Mouse (Mus musculus) forebrain, embryonic 13.5 days (tissue): ENCODE measurements at regions not wholly inside any gene's neighbourhood (a gene's known extent, or its start where the extent isn't known, plus 50 kb on each side); places are given as distances from the start of the nearest gene placed in this dataset.

Experiments used
- ATAC-seq: fragments of 200-750 bp; cut with Nextera tagmentation; 2 replicates; pipeline ENCODE4 v1.8.0; 2017
- H3K27ac ChIP-seq: fragments of 300-500 bp; sonication (generic); 2 replicates; pipeline ENCODE4 v1.5.1; 2015; ENCODE audit warnings: inconsistent platforms, mild to moderate bottlenecking, moderate library complexity
- H3K27me3 ChIP-seq: fragments of 300-500 bp; sonication (generic); 2 replicates; pipeline ENCODE4 v1.6.1; 2015; ENCODE audit warnings: mild to moderate bottlenecking, inconsistent platforms
- H3K36me3 ChIP-seq: fragments of 300-500 bp; sonication (generic); 2 replicates; pipeline ENCODE4 v1.6.1; 2015; ENCODE audit warnings: mild to moderate bottlenecking, inconsistent platforms; ENCODE audit not compliant: poor library complexity, severe bottlenecking
- H3K4me1 ChIP-seq: fragments of 300-500 bp; sonication (generic); 2 replicates; pipeline ENCODE4 v1.6.1; 2015; ENCODE audit warnings: inconsistent platforms
- H3K4me2 ChIP-seq: fragments of 300-500 bp; sonication (generic); 2 replicates; pipeline ENCODE4 v1.6.1; 2015; ENCODE audit warnings: inconsistent platforms, mild to moderate bottlenecking, moderate library complexity
- H3K4me3 ChIP-seq: fragments of 300-500 bp; sonication (generic); 2 replicates; pipeline ENCODE4 v1.5.1; 2015; ENCODE audit warnings: mild to moderate bottlenecking, inconsistent platforms
- H3K9ac ChIP-seq: fragments of 300-500 bp; sonication (generic); 2 replicates; pipeline ENCODE4 v1.6.1; 2015; ENCODE audit warnings: mild to moderate bottlenecking, inconsistent platforms
- H3K9me3 ChIP-seq: fragments of 300-500 bp; sonication (generic); replicated peaks from 2 replicates; pipeline ENCODE4 v1.6.1; 2016; ENCODE audit warnings: inconsistent platforms
- WGBS: fragments of 180-500 bp; shearing (Covaris S2); methylation state at CpG from one replicate; pipeline ENCODE4 v1.1.7; 2015; 5-methylcytosine and 5-hydroxymethylcytosine counted together

GRCm38 (mm10) chr9:31684812-31685188 is 220.5 kb upstream of the Tmem45b start:
- WGBS = 46% methylated on average over 8 of the region's 8 CpGs
- peaks cover 4% of the 10 kb centered on the region; the same call in 1 of the 2 replicates for H3K27me3 ChIP-seq
- peak; percentile 36; the same call in 1 of the 2 replicates for ATAC-seq
- H3K4me3 ChIP-seq = no peak overlapping the region
- peak overlapping the region; percentile 27 for H3K4me2 ChIP-seq
- no peak overlapping the region for H3K9ac ChIP-seq
- H3K4me1 ChIP-seq = peaks cover 34% of the 10 kb centered on the region
- no peak overlapping the region for H3K27ac ChIP-seq
- H3K36me3 ChIP-seq = no peaks in the 10 kb centered on the region
- H3K9me3 ChIP-seq = no peaks in the 10 kb centered on the region

- WGBS = 31% methylated on average over 15 of the region's 18 CpGs
- H3K27me3 ChIP-seq = peaks cover 4% of the 10 kb centered on the region; the same call in 1 of the 2 replicates
- H3K9me3 ChIP-seq = no peaks in the 10 kb centered on the region
- peaks cover 34% of the 10 kb centered on the region for H3K4me1 ChIP-seq
- no peaks in the 10 kb centered on the region for H3K36me3 ChIP-seq
- no peak overlapping the region for H3K9ac ChIP-seq
- H3K4me2 ChIP-seq = peak overlapping the region; percentile 27
- H3K27ac ChIP-seq = no peak overlapping the region
- no peak overlapping the region for H3K4me3 ChIP-seq
- peak; percentile 54; the same call in 1 of the 2 replicates for ATAC-seq
Measured at GRCm38 (mm10) chr9:31684099-31684811, 220.0 kb upstream of the Tmem45b start.

- WGBS = 17% methylated on average over 19 of the region's 19 CpGs
- H3K27me3 ChIP-seq = peaks cover 4% of the 10 kb centered on the region; the same call in 1 of the 2 replicates
- no peak overlapping the region for H3K27ac ChIP-seq
- no peak overlapping the region for H3K4me2 ChIP-seq
- no peaks in the 10 kb centered on the region for H3K36me3 ChIP-seq
- H3K9ac ChIP-seq = no peak overlapping the region
- no peak for ATAC-seq
- no peaks in the 10 kb centered on the region for H3K9me3 ChIP-seq
- H3K4me1 ChIP-seq = peaks cover 33% of the 10 kb centered on the region
- H3K4me3 ChIP-seq = no peak overlapping the region
Measured at GRCm38 (mm10) chr9:31683302-31684081, 219.2 kb upstream of the Tmem45b start.

GRCm38 (mm10) chr9:31682893-31683292 is 218.6 kb upstream of the Tmem45b start:
- Histone ChIP-seq H3K4me2 (no peak overlapping the region), H3K9me3 (no peaks in the 10 kb centered on the region), H3K4me3 (no peak overlapping the region), H3K27ac (no peak overlapping the region), H3K36me3 (no peaks in the 10 kb centered on the region), H3K9ac (no peak overlapping the region), H3K4me1 (peaks cover 27% of the 10 kb centered on the region), H3K27me3 (peaks cover 4% of the 10 kb centered on the region; the same call in 1 of the 2 replicates)
- whole genome bisulfite sequencing = 48% methylated on average over 6 of the region's 6 CpGs
- no peak for ATAC-seq

GRCm38 (mm10) chr9:31677150-31677549 is 212.9 kb upstream of the Tmem45b start:
- H3K9ac ChIP-seq = no peak overlapping the region
- H3K27me3 ChIP-seq = no peaks in the 10 kb centered on the region
- H3K9me3 ChIP-seq = no peaks in the 10 kb centered on the region
- no peaks in the 10 kb centered on the region for H3K36me3 ChIP-seq
- H3K27ac ChIP-seq = no peak overlapping the region
- ATAC-seq = no peak
- H3K4me3 ChIP-seq = no peak overlapping the region
- H3K4me2 ChIP-seq = no peak overlapping the region
- no peaks in the 10 kb centered on the region for H3K4me1 ChIP-seq

GRCm38 (mm10) chr9:31659026-31659425 is 194.8 kb upstream of the Tmem45b start:
- WGBS = 79% methylated on average over 2 of the region's 2 CpGs

GRCm38 (mm10) chr9:31657612-31658011 is 193.3 kb upstream of the Tmem45b start:
- no peak overlapping the region for H3K9ac ChIP-seq
- H3K27ac ChIP-seq = no peak overlapping the region
- H3K9me3 ChIP-seq = no peaks in the 10 kb centered on the region
- H3K36me3 ChIP-seq = no peaks in the 10 kb centered on the region
- WGBS = 87% methylated on average over 4 of the region's 4 CpGs
- no peak for ATAC-seq
- no peak overlapping the region for H3K4me3 ChIP-seq
- no peaks in the 10 kb centered on the region for H3K4me1 ChIP-seq
- H3K4me2 ChIP-seq = no peak overlapping the region
- H3K27me3 ChIP-seq = no peaks in the 10 kb centered on the region

More at GRCm38 (mm10) chr9:31659026-31659425, 194.8 kb upstream of the Tmem45b start:
- no peak overlapping the region for H3K9ac ChIP-seq
- H3K4me3 ChIP-seq = no peak overlapping the region
- no peak for ATAC-seq
- H3K4me2 ChIP-seq = no peak overlapping the region
- H3K36me3 ChIP-seq = no peaks in the 10 kb centered on the region
- no peak overlapping the region for H3K27ac ChIP-seq
- H3K9me3 ChIP-seq = no peaks in the 10 kb centered on the region
- H3K27me3 ChIP-seq = no peaks in the 10 kb centered on the region
- no peaks in the 10 kb centered on the region for H3K4me1 ChIP-seq

GRCm38 (mm10) chr9:31656676-31657075 is 192.4 kb upstream of the Tmem45b start:
- no peak overlapping the region for H3K4me3 ChIP-seq
- 85% methylated on average over 11 of the region's 11 CpGs for WGBS
- H3K36me3 ChIP-seq = no peaks in the 10 kb centered on the region
- ATAC-seq = no peak
- H3K9ac ChIP-seq = no peak overlapping the region
- no peaks in the 10 kb centered on the region for H3K9me3 ChIP-seq
- H3K27me3 ChIP-seq = no peaks in the 10 kb centered on the region
- H3K4me2 ChIP-seq = no peak overlapping the region
- no peaks in the 10 kb centered on the region for H3K4me1 ChIP-seq
- H3K27ac ChIP-seq = no peak overlapping the region

- Histone ChIP-seq H3K4me1 (no peaks in the 10 kb centered on the region), H3K9me3 (no peaks in the 10 kb centered on the region), H3K27me3 (no peaks in the 10 kb centered on the region), H3K9ac (no peak overlapping the region), H3K27ac (no peak overlapping the region), H3K36me3 (no peaks in the 10 kb centered on the region), H3K4me3 (no peak overlapping the region), H3K4me2 (no peak overlapping the region)
- 85% methylated on average over 6 of the region's 6 CpGs for WGBS
- no peak for ATAC-seq
Measured at GRCm38 (mm10) chr9:31654747-31655146, 190.5 kb upstream of the Tmem45b start.

GRCm38 (mm10) chr9:31654213-31654612 is 190.0 kb upstream of the Tmem45b start:
- Histone ChIP-seq H3K4me2 (no peak overlapping the region), H3K27ac (no peak overlapping the region), H3K27me3 (no peaks in the 10 kb centered on the region), H3K36me3 (no peaks in the 10 kb centered on the region), H3K4me3 (no peak overlapping the region), H3K4me1 (no peaks in the 10 kb centered on the region), H3K9me3 (no peaks in the 10 kb centered on the region), H3K9ac (no peak overlapping the region)
- ATAC-seq = no peak
- WGBS = 86% methylated on average over 7 of the region's 7 CpGs

GRCm38 (mm10) chr9:31653788-31654187 is 189.5 kb upstream of the Tmem45b start:
- Histone ChIP-seq H3K4me2 (no peak overlapping the region), H3K4me3 (no peak overlapping the region), H3K9me3 (no peaks in the 10 kb centered on the region), H3K27me3 (no peaks in the 10 kb centered on the region), H3K9ac (no peak overlapping the region), H3K36me3 (no peaks in the 10 kb centered on the region), H3K27ac (no peak overlapping the region), H3K4me1 (no peaks in the 10 kb centered on the region)
- no peak for ATAC-seq
- 93% methylated on average over 3 of the region's 3 CpGs for WGBS

- ATAC-seq = no peak
- Histone ChIP-seq H3K4me2 (no peak overlapping the region), H3K27me3 (no peaks in the 10 kb centered on the region), H3K9me3 (no peaks in the 10 kb centered on the region), H3K27ac (no peak overlapping the region), H3K4me1 (no peaks in the 10 kb centered on the region), H3K36me3 (no peaks in the 10 kb centered on the region), H3K9ac (no peak overlapping the region), H3K4me3 (no peak overlapping the region)
- whole genome bisulfite sequencing = 90% methylated on average over 10 of the region's 10 CpGs
Measured at GRCm38 (mm10) chr9:31650362-31651130, 186.3 kb upstream of the Tmem45b start.
